Mouse (Mus musculus) layer of hippocampus, adult 9-10 months (tissue): ENCODE data around the gene 4930595D18Rik.

ENCODE experiments used
- DNase-seq: peaks from one replicate; pipeline ENCODE4 v3.0.0; 2022; ENCODE audit warnings: low spot score

Gene 4930595D18Rik

GRCm38 (mm10) chr12:111137079-111137478, 47.2 kb downstream of the 4930595D18Rik start:
- no peak for DNase-seq

GRCm38 (mm10) chr12:111135953-111136352, 48.3 kb downstream of the 4930595D18Rik start:
- no peak for DNase-seq

- DNase-seq = peak; percentile 40
Measured at GRCm38 (mm10) chr12:111134791-111135733, 49.2 kb downstream of the 4930595D18Rik start.

- no peak for DNase-seq
Measured at GRCm38 (mm10) chr12:111134169-111134568, 50.1 kb downstream of the 4930595D18Rik start.

- DNase-seq = no peak
Measured at GRCm38 (mm10) chr12:111125666-111126065, 58.6 kb downstream of the 4930595D18Rik start.

GRCm38 (mm10) chr12:111124601-111125260, 59.6 kb downstream of the 4930595D18Rik start:
- DNase-seq = no peak

GRCm38 (mm10) chr12:111122332-111122852, 61.9 kb downstream of the 4930595D18Rik start:
- DNase-seq = no peak

- no peak for DNase-seq
Measured at GRCm38 (mm10) chr12:111120976-111121645, 63.2 kb downstream of the 4930595D18Rik start.

- DNase-seq = no peak
Measured at GRCm38 (mm10) chr12:111119506-111120085, 64.7 kb downstream of the 4930595D18Rik start.

- no peak for DNase-seq
Measured at GRCm38 (mm10) chr12:111114593-111114992, 69.7 kb downstream of the 4930595D18Rik start.

- no peak for DNase-seq
Measured at GRCm38 (mm10) chr12:111111176-111111575, 73.1 kb downstream of the 4930595D18Rik start.
